Mouse (Mus musculus) limb, embryonic 12.5 days (tissue): ENCODE data around the gene Add2. TPM values are rescaled to one million over a fixed set of nuclear protein-coding genes. Genes with fewer than 3 reads are reported as not detected.

Experiments
- ATAC-seq: fragments of 200-750 bp; cut with Nextera tagmentation; 2 replicates; pipeline ENCODE4 v1.8.0; 2017; ENCODE audit warnings: low read depth, moderate TSS enrichment; ENCODE audit not compliant: insufficient number of reproducible peaks, insufficient read depth, low FRiP score, low TSS enrichment
- H3K27ac ChIP-seq: fragments of 300-500 bp; sonication (generic); 2 replicates; pipeline ENCODE4 v1.5.1; 2016; ENCODE audit warnings: mild to moderate bottlenecking, moderate library complexity
- H3K27me3 ChIP-seq: fragments of 300-500 bp; sonication (generic); 2 replicates; pipeline ENCODE4 v1.6.1; 2016; ENCODE audit warnings: mild to moderate bottlenecking, moderate library complexity
- H3K36me3 ChIP-seq: fragments of 300-500 bp; sonication (generic); 2 replicates; pipeline ENCODE4 v1.6.1; 2016; ENCODE audit warnings: mild to moderate bottlenecking, moderate library complexity
- H3K4me1 ChIP-seq: fragments of 300-500 bp; sonication (generic); replicated peaks from 2 replicates; pipeline ENCODE4 v1.6.1; 2016
- H3K4me2 ChIP-seq: fragments of 300-500 bp; sonication (generic); 2 replicates; pipeline ENCODE4 v1.6.1; 2016; ENCODE audit warnings: mild to moderate bottlenecking, moderate library complexity
- H3K4me3 ChIP-seq: fragments of 300-500 bp; sonication (generic); replicated peaks from 2 replicates; pipeline ENCODE4 v1.5.1; 2016; ENCODE audit warnings: mild to moderate bottlenecking
- H3K9ac ChIP-seq: fragments of 300-500 bp; sonication (generic); replicated peaks from 2 replicates; pipeline ENCODE4 v1.6.1; 2016; ENCODE audit warnings: mild to moderate bottlenecking, moderate library complexity
- H3K9me3 ChIP-seq: fragments of 300-500 bp; sonication (generic); 2 replicates; pipeline ENCODE4 v1.6.1; 2016; ENCODE audit warnings: mild to moderate bottlenecking, moderate library complexity
- WGBS: fragments of 180-500 bp; shearing (Covaris S2); methylation state at CpG from one replicate; pipeline ENCODE4 v1.1.7; 2016; 5-methylcytosine and 5-hydroxymethylcytosine counted together
- polyA plus RNA-seq: library from polyadenylated mRNA; unstranded; fragments of >200 nt; fragmentation: Nextera tagmentation; extraction: Ambion mirVana; gene quantifications from 2 replicates; pipeline ENCODE4 v1.2.1, GENCODE M21; 2016

Add2 gene
- polyA plus RNA-seq, 1 experiment from 2014 or later, result 7.4 TPM

- Histone ChIP-seq H3K36me3 (no peaks in the 10 kb centered on the region), H3K9me3 (no peaks in the 10 kb centered on the region), H3K9ac (no peak overlapping the region), H3K4me3 (no peak overlapping the region), H3K4me2 (no peak overlapping the region), H3K27ac (no peak overlapping the region), H3K27me3 (peaks cover 6% of the 10 kb centered on the region; the same call in 1 of the 2 replicates), H3K4me1 (no peaks in the 10 kb centered on the region)
- WGBS, result 79% methylated on average over 9 of the region's 9 CpGs
- ATAC-seq, result no peak
Measured at GRCm38 (mm10) chr6:86166426-86166825, 137.9 kb downstream of the Add2 start.

- H3K27me3 ChIP-seq, result peaks cover 6% of the 10 kb centered on the region; the same call in 1 of the 2 replicates
- no peak overlapping the region for H3K4me3 ChIP-seq
- H3K9ac ChIP-seq, result no peak overlapping the region
- no peaks in the 10 kb centered on the region for H3K36me3 ChIP-seq
- H3K4me2 ChIP-seq, result no peak overlapping the region
- 70% methylated on average over 5 of the region's 5 CpGs for WGBS
- H3K4me1 ChIP-seq, result no peaks in the 10 kb centered on the region
- H3K27ac ChIP-seq, result no peak overlapping the region
- no peak for ATAC-seq
- H3K9me3 ChIP-seq, result no peaks in the 10 kb centered on the region
Measured at GRCm38 (mm10) chr6:86167851-86168250, 139.4 kb downstream of the Add2 start.

GRCm38 (mm10) chr6:86169166-86169565 is 140.7 kb downstream of the Add2 start:
- WGBS, result 55% methylated on average over 4 of the region's 4 CpGs
- Histone ChIP-seq H3K4me3 (no peak overlapping the region), H3K9ac (no peak overlapping the region), H3K27me3 (peaks cover 6% of the 10 kb centered on the region; the same call in 1 of the 2 replicates), H3K36me3 (no peaks in the 10 kb centered on the region), H3K4me2 (no peak overlapping the region), H3K4me1 (no peaks in the 10 kb centered on the region), H3K9me3 (no peaks in the 10 kb centered on the region), H3K27ac (no peak overlapping the region)
- no peak for ATAC-seq

Other genes with a start within 250 kb of the Add2 start
- not detected in 2 replicates for gene Nat8f6, start 207.7 kb upstream of the Add2 start, polyA plus RNA-seq
- not detected in 2 replicates for gene Nat8f5, start 207.7 kb upstream of the Add2 start, polyA plus RNA-seq
- not detected in 2 replicates for gene Nat8, start 196.6 kb upstream of the Add2 start, polyA plus RNA-seq
- not detected in 2 replicates for gene Nat8f2, start 159.5 kb upstream of the Add2 start, polyA plus RNA-seq
- gene Nat8f4, start 123.8 kb upstream of the Add2 start, polyA plus RNA-seq, result 2.1 and 2.9 TPM in 2 replicates
- gene Tprkb, start 116.8 kb upstream of the Add2 start, polyA plus RNA-seq, result 35.5 and 36.6 TPM in 2 replicates
- 4.6 and 4.9 TPM in 2 replicates for gene Nat8f1, start 113.0 kb upstream of the Add2 start, polyA plus RNA-seq
- gene Dusp11, start 67.0 kb upstream of the Add2 start, polyA plus RNA-seq, result 46.0 and 49.1 TPM in 2 replicates
- not detected in 2 replicates for gene Figla, start 12.5 kb upstream of the Add2 start, polyA plus RNA-seq
- gene Tgfa, start 166.5 kb downstream of the Add2 start, polyA plus RNA-seq, result 1.5 and 2.5 TPM in 2 replicates